Mouse (Mus musculus): ENCODE data around the gene Podn. TPM values are rescaled to one million over a fixed set of nuclear protein-coding genes. Genes with fewer than 3 reads are reported as not detected.

The Podn gene
- total and polyA plus RNA-seq, 3 experiments, result 0.04 TPM; not detected in 2

GRCm38 (mm10) chr4:108065176-108065844 is 30.9 kb downstream of the Podn start:
- no peak overlapping the region for H3K27ac ChIP-seq (ENCODE audit: control insufficient read depth, low read depth, low read length)

GRCm38 (mm10) chr4:108063616-108064015 is 32.6 kb downstream of the Podn start:
- peaks cover 0 to 2% of the 10 kb centered on the region in 2 experiments; a peak in 2 of 4 replicates for H3K36me3 ChIP-seq (ENCODE audit: control insufficient read depth in 1 of 2, insufficient read depth in 2 of 2, low read length in 2 of 2)
- no peak overlapping the region for H3K27ac ChIP-seq (ENCODE audit: control insufficient read depth, low read depth, low read length)
- H3K9ac ChIP-seq (ENCODE audit: control insufficient read depth, low read depth, low read length, poor library complexity, severe bottlenecking), result no peak overlapping the region
- no peak overlapping the region for H3K4me3 ChIP-seq (ENCODE audit: control insufficient read depth in 1 of 2, insufficient read depth in 1 of 2, low read depth in 2 of 2, low read length in 2 of 2)
- TF ChIP-seq TAL1 (IDR thresholded peaks at IDR 0.05; ENCODE audit: low read length) (no peak), POLR2A (IDR thresholded peaks at IDR 0.05; ENCODE audit: control insufficient read depth in 1 of 2, insufficient read depth in 1 of 2, low read depth in 1 of 2, low read length in 2 of 2, poor library complexity in 1 of 2) (no peak), MYB (IDR thresholded peaks at IDR 0.05; ENCODE audit: low read depth, low read length) (no peak), CHD2 (IDR thresholded peaks at IDR 0.05; ENCODE audit: low read length) (no peak), POLR2AphosphoS5 (IDR thresholded peaks at IDR 0.05; ENCODE audit: borderline replicate concordance, low read depth, low read length) (no peak), KAT2A (conservative IDR thresholded peaks at IDR 0.05; ENCODE audit: low read depth, low read length) (no peak), ETS1 (IDR thresholded peaks at IDR 0.05; ENCODE audit: low read depth, low read length) (no peak), ZNF384 (IDR thresholded peaks at IDR 0.05; ENCODE audit: low read depth, low read length) (no peak)
- DNase-seq (ENCODE audit: low read depth, low spot score), result no peak
- no peaks in the 10 kb centered on the region for H3K9me3 ChIP-seq (replicated peaks; ENCODE audit: insufficient read depth, low read length)
- no peaks in the 10 kb centered on the region for H3K27me3 ChIP-seq (ENCODE audit: control insufficient read depth in 1 of 2, insufficient read depth in 2 of 2, low read length in 2 of 2)
- H3K4me1 ChIP-seq (ENCODE audit: control insufficient read depth in 1 of 2, insufficient read depth in 2 of 2, low read length in 2 of 2), result no peaks in the 10 kb centered on the region
- no peaks in the 10 kb centered on the region for H3K79me2 ChIP-seq (ENCODE audit: control insufficient read depth, insufficient read depth, low read length, poor library complexity)

More at GRCm38 (mm10) chr4:108065176-108065844, 30.9 kb downstream of the Podn start:
- peaks cover 2 to 4% of the 10 kb centered on the region in 2 experiments for H3K36me3 ChIP-seq (ENCODE audit: control insufficient read depth in 1 of 2, insufficient read depth in 2 of 2, low read length in 2 of 2)
- peaks cover 0 to under 1% of the 10 kb centered on the region in 2 experiments; a peak in 1 of 4 replicates for H3K4me1 ChIP-seq (ENCODE audit: control insufficient read depth in 1 of 2, insufficient read depth in 2 of 2, low read length in 2 of 2)
- H3K27me3 ChIP-seq (ENCODE audit: control insufficient read depth in 1 of 2, insufficient read depth in 2 of 2, low read length in 2 of 2), result no peaks in the 10 kb centered on the region
- no peaks in the 10 kb centered on the region for H3K9me3 ChIP-seq (replicated peaks; ENCODE audit: insufficient read depth, low read length)
- no peak overlapping the region for H3K4me3 ChIP-seq (ENCODE audit: control insufficient read depth in 1 of 2, insufficient read depth in 1 of 2, low read depth in 2 of 2, low read length in 2 of 2)
- no peak for TF ChIP-seq MEF2A (IDR thresholded peaks at IDR 0.05; ENCODE audit: extremely low read depth, insufficient replicate concordance, low read depth, low read length, poor library complexity, severe bottlenecking)
- TF ChIP-seq SIN3A (IDR thresholded peaks at IDR 0.05; ENCODE audit: low read length), result no peak
- no peak for TF ChIP-seq ZKSCAN1 (IDR thresholded peaks at IDR 0.05; ENCODE audit: low read depth, low read length)
- TF ChIP-seq MYC (IDR thresholded peaks at IDR 0.05; ENCODE audit: low read depth, low read length), result no peak
- no peak for TF ChIP-seq MYB (IDR thresholded peaks at IDR 0.05; ENCODE audit: low read depth, low read length)
- TF ChIP-seq USF2 (IDR thresholded peaks at IDR 0.05; ENCODE audit: borderline replicate concordance in 1 of 2, insufficient read depth in 1 of 2, low read depth in 1 of 2, low read length in 2 of 2), result no peak
- no peak for TF ChIP-seq GATA1 (IDR thresholded peaks at IDR 0.05; ENCODE audit: low read depth, low read length)
- no peak for TF ChIP-seq UBTF (IDR thresholded peaks at IDR 0.05; ENCODE audit: borderline replicate concordance, insufficient read depth, low read depth, low read length)
- no peak for TF ChIP-seq RAD21 (IDR thresholded peaks at IDR 0.05; ENCODE audit: low read depth, low read length)
- no peak for TF ChIP-seq NRF1 (IDR thresholded peaks at IDR 0.05; ENCODE audit: insufficient read depth, low read depth, low read length, poor library complexity, severe bottlenecking)
- no peak for TF ChIP-seq ELF1 (IDR thresholded peaks at IDR 0.05; ENCODE audit: low read depth, low read length)
- no peak for TF ChIP-seq BHLHE40 (IDR thresholded peaks at IDR 0.05; ENCODE audit: borderline replicate concordance, low read depth, low read length)
- TF ChIP-seq POLR2A (IDR thresholded peaks at IDR 0.05; ENCODE audit: control insufficient read depth in 1 of 2, insufficient read depth in 1 of 2, low read depth in 1 of 2, low read length in 2 of 2, poor library complexity in 1 of 2), result no peak
- TF ChIP-seq E2F4 (IDR thresholded peaks at IDR 0.05; ENCODE audit: borderline replicate concordance, low read depth, low read length), result no peak
- TF ChIP-seq MAX (IDR thresholded peaks at IDR 0.05; ENCODE audit: low read length), result no peak
- TF ChIP-seq JUND (IDR thresholded peaks at IDR 0.05; ENCODE audit: low read depth, low read length), result no peak
- DNase-seq (ENCODE audit: low read depth, low spot score), result no peak
- 0 out of 2 replicates have a peak, but pooled peaks cover 1% of the 10 kb centered on the region for H3K79me2 ChIP-seq (ENCODE audit: control insufficient read depth, insufficient read depth, low read length, poor library complexity)
- no peak overlapping the region for H3K9ac ChIP-seq (ENCODE audit: control insufficient read depth, low read depth, low read length, poor library complexity, severe bottlenecking)

All from MEL (cell line).